Mouse (Mus musculus) kidney, embryonic 16.5 days (tissue): Measurements from ENCODE around the gene Brd3. TPM values are rescaled to one million over a fixed set of nuclear protein-coding genes. Genes with fewer than 3 reads are reported as not detected.
"Not testable (repeated sequence)": the region's sequence is repeated elsewhere in the genome, so short reads cannot be mapped to it uniquely, and the experiment has no call there.

Experiments used
- ATAC-seq: fragments of 200-750 bp; cut with Nextera tagmentation; 2 replicates; pipeline ENCODE4 v1.8.0; 2017; ENCODE audit warnings: moderate TSS enrichment; ENCODE audit not compliant: low FRiP score, low TSS enrichment
- H3K27ac ChIP-seq: fragments of 300-500 bp; sonication (generic); 2 replicates; pipeline ENCODE4 v1.5.1; 2014; ENCODE audit warnings: low read length
- H3K27me3 ChIP-seq: fragments of 300-500 bp; sonication (generic); 2 replicates; pipeline ENCODE4 v1.6.1; 2014; ENCODE audit warnings: low read length, control low read depth, mixed read lengths; ENCODE audit not compliant: insufficient read depth
- H3K36me3 ChIP-seq: fragments of 300-500 bp; sonication (generic); 2 replicates; pipeline ENCODE4 v1.6.1; 2014; ENCODE audit warnings: low read length, control low read depth, mixed read lengths; ENCODE audit not compliant: insufficient read depth
- H3K4me1 ChIP-seq: fragments of 300-500 bp; sonication (generic); 2 replicates; pipeline ENCODE4 v1.6.1; 2014; ENCODE audit warnings: low read length, control low read depth, mixed read lengths; ENCODE audit not compliant: insufficient read depth
- H3K4me2 ChIP-seq: fragments of 300-500 bp; sonication (generic); replicated peaks from 2 replicates; pipeline ENCODE4 v1.6.1; 2014; ENCODE audit warnings: low read depth, low read length
- H3K4me3 ChIP-seq: fragments of 300-500 bp; sonication (generic); 2 replicates; pipeline ENCODE4 v1.5.1; 2014; ENCODE audit warnings: mild to moderate bottlenecking, low read length
- H3K9ac ChIP-seq: fragments of 300-500 bp; sonication (generic); replicated peaks from 2 replicates; pipeline ENCODE4 v1.6.1; 2014; ENCODE audit warnings: low read length
- H3K9me3 ChIP-seq: fragments of 300-500 bp; sonication (generic); 2 replicates; pipeline ENCODE4 v1.6.1; 2016; ENCODE audit warnings: low read length, control low read depth
- WGBS: fragments of 180-500 bp; shearing (Covaris S2); extraction: QIAGEN DNeasy Blood & Tissue Kit; methylation state at CpG from one replicate; pipeline ENCODE4 v1.1.7; 2014; 5-methylcytosine and 5-hydroxymethylcytosine counted together
- polyA plus RNA-seq: library from polyadenylated mRNA; unstranded; fragments of >200 nt; fragmentation: Nextera tagmentation; extraction: Ambion mirVana; gene quantifications from 2 replicates; pipeline ENCODE4 v1.2.1, GENCODE M21; 2015

Brd3 gene
- 103 and 117 TPM in 2 replicates for polyA plus RNA-seq

GRCm38 (mm10) chr2:27507562-27507961 is at the start of gene Brd3:
Gene Brd3 (minus strand): TSS chr2:27507662.
- Histone ChIP-seq H3K4me2 (no peak within 1 kb of the TSS), H3K4me3 (no peak within 1 kb of the TSS), H3K27me3 (no peaks in the 10 kb centered on the region), H3K36me3 (no peaks in the 10 kb centered on the region), H3K9me3 (no peaks in the 10 kb centered on the region), H3K4me1 (peaks cover 16% of the 10 kb centered on the region), H3K27ac (no peak within 1 kb of the TSS), H3K9ac (no peak within 1 kb of the TSS)
- WGBS, result 65% methylated on average over 4 of the region's 4 CpGs
- no peak for ATAC-seq

DNA sequence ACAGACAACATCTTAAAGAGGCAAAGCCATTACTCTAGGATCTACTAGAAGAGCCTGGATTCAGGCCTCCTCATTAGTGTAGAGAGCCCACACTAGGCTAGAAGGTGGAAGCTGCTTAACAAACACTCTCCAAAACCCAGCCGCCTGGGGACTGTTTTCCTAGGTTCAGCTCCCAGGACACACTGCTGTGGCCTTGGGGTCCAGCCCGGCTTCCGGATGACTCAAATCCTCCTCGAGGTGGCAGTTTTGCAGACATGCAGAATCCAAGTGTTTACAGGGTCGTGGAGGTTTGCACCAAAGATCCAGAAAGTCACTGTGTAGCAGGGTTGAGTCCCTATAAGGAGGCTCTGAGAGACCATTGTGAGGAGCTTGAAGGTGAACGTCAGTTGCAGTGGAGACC is 49.5 kb upstream of the Brd3 start:
- Histone ChIP-seq H3K9me3 (no peaks in the 10 kb centered on the region), H3K4me2 (no peak overlapping the region), H3K9ac (no peak overlapping the region), H3K27me3 (no peaks in the 10 kb centered on the region), H3K4me1 (peaks cover 11% of the 10 kb centered on the region; the same call in 1 of the 2 replicates), H3K4me3 (no peak overlapping the region), H3K27ac (no peak overlapping the region), H3K36me3 (no peaks in the 10 kb centered on the region)
- WGBS, result 86% methylated on average over 6 of the region's 6 CpGs
- no peak for ATAC-seq

- Histone ChIP-seq H3K4me1 (peaks cover 11% of the 10 kb centered on the region; the same call in 1 of the 2 replicates), H3K4me3 (no peak overlapping the region), H3K9me3 (no peaks in the 10 kb centered on the region), H3K9ac (no peak overlapping the region), H3K27me3 (no peaks in the 10 kb centered on the region), H3K36me3 (no peaks in the 10 kb centered on the region), H3K4me2 (no peak overlapping the region), H3K27ac (peak overlapping the region; percentile 67; the same call in 1 of the 2 replicates)
- peak; percentile 67; the same call in 1 of the 2 replicates for ATAC-seq
- WGBS, result 63% methylated on average over 9 of the region's 9 CpGs
These were observed 46.8 kb upstream of the Brd3 start for GRCm38 (mm10) chr2:27554308-27554707.

DNA sequence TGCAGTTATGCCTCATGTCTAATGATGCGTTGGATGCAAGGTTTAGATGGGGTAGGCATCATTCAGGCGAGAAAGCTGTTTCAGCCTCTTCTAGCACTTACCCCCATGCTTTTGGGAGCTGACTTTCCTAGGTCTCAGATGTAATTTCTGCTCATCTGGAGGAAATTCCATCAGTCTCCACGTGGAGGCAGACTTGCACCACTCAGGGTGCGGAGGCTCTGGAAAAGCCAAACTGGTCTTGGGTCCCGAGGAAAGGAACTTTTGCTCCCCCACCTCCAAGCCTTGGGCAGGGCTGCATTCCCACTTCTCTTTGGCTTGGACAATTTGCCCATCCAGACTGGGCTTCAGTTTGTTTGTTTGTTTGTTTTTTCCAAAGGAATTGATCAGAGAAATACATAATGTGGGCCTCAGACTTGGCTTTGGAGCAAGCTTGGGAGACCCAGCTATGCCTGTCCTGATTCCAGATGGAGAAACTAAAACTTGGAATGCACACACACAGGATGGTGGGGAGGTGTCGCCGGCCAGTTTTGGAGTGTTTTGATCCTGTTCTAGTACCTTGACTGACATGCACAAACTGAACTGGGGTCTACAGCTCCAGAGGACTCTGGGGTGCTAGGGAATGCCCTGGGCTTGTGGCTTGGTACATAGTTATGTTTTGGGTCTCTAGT is 45.3 kb upstream of the Brd3 start:
- Histone ChIP-seq H3K4me1 (peaks cover 11% of the 10 kb centered on the region; the same call in 1 of the 2 replicates), H3K4me2 (no peak overlapping the region), H3K9ac (no peak overlapping the region), H3K27me3 (no peaks in the 10 kb centered on the region), H3K36me3 (no peaks in the 10 kb centered on the region), H3K4me3 (no peak overlapping the region), H3K27ac (no peak overlapping the region), H3K9me3 (peaks cover 5% of the 10 kb centered on the region; the same call in 1 of the 2 replicates)
- WGBS, result 16% methylated on average over 7 of the region's 7 CpGs
- ATAC-seq, result peak; percentile 17; the same call in 1 of the 2 replicates

- ATAC-seq, result 0 out of 2 replicates have a peak, but pooled peaks have one; percentile 46
- no peaks in the 10 kb centered on the region for H3K36me3 ChIP-seq
- WGBS, result 86% methylated on average over 1 of the region's 1 CpGs
- no peaks in the 10 kb centered on the region for H3K27me3 ChIP-seq
- H3K4me3 ChIP-seq, result no peak overlapping the region
- peaks cover 4% of the 10 kb centered on the region; the same call in 1 of the 2 replicates for H3K4me1 ChIP-seq
- no peak overlapping the region for H3K4me2 ChIP-seq
- H3K27ac ChIP-seq, result no peak overlapping the region
- H3K9me3 ChIP-seq, result peaks cover 9% of the 10 kb centered on the region; the same call in 1 of the 2 replicates
- H3K9ac ChIP-seq, result no peak overlapping the region
These were observed 41.4 kb upstream of the Brd3 start for GRCm38 (mm10) chr2:27548664-27549369.

GRCm38 (mm10) chr2:27547986-27548385 is 40.5 kb upstream of the Brd3 start:
- Histone ChIP-seq H3K9ac (no peak overlapping the region), H3K27ac (no peak overlapping the region), H3K4me1 (peaks cover 2% of the 10 kb centered on the region; the same call in 1 of the 2 replicates), H3K9me3 (peaks cover 9% of the 10 kb centered on the region; the same call in 1 of the 2 replicates), H3K4me2 (no peak overlapping the region), H3K27me3 (no peaks in the 10 kb centered on the region), H3K4me3 (no peak overlapping the region), H3K36me3 (no peaks in the 10 kb centered on the region)
- WGBS, result 92% methylated on average over 2 of the region's 2 CpGs
- ATAC-seq, result no peak

DNA sequence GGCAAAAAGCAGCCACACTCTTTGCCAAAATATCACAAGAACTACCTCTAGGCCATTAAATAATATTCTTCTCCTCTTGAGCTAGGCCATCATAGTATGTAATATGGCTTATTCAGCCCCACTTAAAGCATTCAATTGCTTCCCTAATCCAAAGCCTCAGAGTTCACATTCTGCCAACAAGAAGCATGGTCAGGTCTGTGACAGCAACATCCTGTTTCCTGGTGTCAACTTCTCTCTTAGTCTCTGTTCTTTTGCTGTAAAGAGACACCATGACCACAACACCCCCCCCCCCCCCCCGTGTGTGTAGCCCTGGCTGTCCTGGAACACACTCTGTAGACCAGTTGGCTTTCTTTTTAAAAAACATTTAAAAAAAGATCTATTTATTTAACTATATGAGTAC is 39.9 kb upstream of the Brd3 start:
- H3K27ac ChIP-seq, result no peak overlapping the region
- no peak overlapping the region for H3K4me2 ChIP-seq
- H3K9ac ChIP-seq, result no peak overlapping the region
- no peaks in the 10 kb centered on the region for H3K4me1 ChIP-seq
- no peaks in the 10 kb centered on the region for H3K36me3 ChIP-seq
- H3K27me3 ChIP-seq, result no peaks in the 10 kb centered on the region
- ATAC-seq, result no peak
- WGBS, result 36% methylated on average over 1 of the region's 1 CpGs
- no peak overlapping the region for H3K4me3 ChIP-seq
- peaks cover 9% of the 10 kb centered on the region; the same call in 1 of the 2 replicates for H3K9me3 ChIP-seq

DNA sequence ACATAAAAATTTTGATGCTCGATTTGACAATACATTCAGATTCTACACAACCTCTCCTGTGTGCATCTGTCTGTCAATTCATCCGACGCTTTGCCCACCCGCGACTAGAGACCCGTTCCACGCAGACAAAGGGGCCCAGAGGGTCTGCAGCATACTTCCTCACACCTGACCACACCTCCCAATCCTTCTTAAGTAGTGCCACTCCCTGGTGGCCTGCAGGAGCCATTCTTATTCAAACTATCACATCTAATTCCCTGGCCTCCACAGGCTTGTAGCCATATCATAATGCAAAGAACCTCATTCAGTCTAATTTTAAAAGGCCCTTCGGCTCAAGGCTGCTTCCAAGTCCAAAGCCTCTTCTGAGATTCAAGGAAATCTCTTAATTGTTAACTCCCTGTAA is 38.6 kb upstream of the Brd3 start:
- H3K4me1 ChIP-seq, H3K4me2 ChIP-seq, H3K27me3 ChIP-seq, H3K27ac ChIP-seq, H3K9ac ChIP-seq, H3K4me3 ChIP-seq, H3K9me3 ChIP-seq, H3K36me3 ChIP-seq, ATAC-seq: not testable (repeated sequence)
- 97% methylated on average over 8 of the region's 8 CpGs for WGBS

- H3K9me3 ChIP-seq, H3K4me1 ChIP-seq, ATAC-seq: not testable (repeated sequence)
These were observed 38.1 kb upstream of the Brd3 start for GRCm38 (mm10) chr2:27545517-27545916.

DNA sequence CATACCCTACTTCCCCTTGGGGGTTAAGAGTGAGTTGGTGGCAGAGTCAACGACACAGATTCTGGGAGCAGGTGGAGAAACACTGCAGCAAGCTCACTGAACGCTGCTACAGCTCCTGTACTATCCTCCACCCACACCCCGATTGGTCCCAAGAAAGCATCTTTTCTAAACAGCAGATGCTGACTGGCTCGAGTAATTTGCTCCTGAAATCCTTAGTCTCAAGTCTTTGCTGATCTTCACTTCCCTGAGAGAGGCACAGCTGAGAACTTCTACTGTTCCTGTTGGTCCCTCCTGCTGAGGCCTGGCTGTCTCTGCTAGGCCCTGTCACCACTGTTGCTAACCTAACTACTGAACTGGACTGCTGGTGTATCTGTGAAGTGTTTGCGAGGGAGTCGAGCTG is 37.2 kb upstream of the Brd3 start:
- no peaks in the 10 kb centered on the region for H3K27me3 ChIP-seq
- no peak overlapping the region for H3K27ac ChIP-seq
- ATAC-seq, result no peak
- no peak overlapping the region for H3K9ac ChIP-seq
- H3K4me3 ChIP-seq, result no peak overlapping the region
- peaks cover 9% of the 10 kb centered on the region; the same call in 1 of the 2 replicates for H3K9me3 ChIP-seq
- H3K4me1 ChIP-seq, result peaks cover 11% of the 10 kb centered on the region
- WGBS, result 79% methylated on average over 6 of the region's 6 CpGs
- H3K36me3 ChIP-seq, result no peaks in the 10 kb centered on the region
- H3K4me2 ChIP-seq, result no peak overlapping the region

More at GRCm38 (mm10) chr2:27545517-27545916, 38.1 kb upstream of the Brd3 start:
- not testable (repeated sequence) for H3K27me3 ChIP-seq, H3K4me2 ChIP-seq, H3K27ac ChIP-seq, H3K4me3 ChIP-seq, H3K36me3 ChIP-seq, H3K9ac ChIP-seq
- 67% methylated on average over 3 of the region's 3 CpGs for WGBS
